Mouse (Mus musculus) brain, embryonic 18.5 days (tissue): ENCODE measurements at regions not wholly inside any gene's neighbourhood (a gene's known extent, or its start where the extent isn't known, plus 50 kb on each side); places are given as distances from the start of the nearest gene placed in this dataset.

Source experiments
- DNase-seq: peaks from one replicate; pipeline ENCODE4 v3.0.0-alpha.2; 2012; ENCODE audit warnings: low read depth, low spot score

GRCm38 (mm10) chr12:77135661-77136060 is 102.3 kb upstream of the Fut8 start:
- DNase-seq: no peak

GRCm38 (mm10) chr12:77135067-77135466 is 102.9 kb upstream of the Fut8 start:
- DNase-seq: no peak

GRCm38 (mm10) chr12:77134306-77135010 is 103.5 kb upstream of the Fut8 start:
- DNase-seq: no peak

- no peak for DNase-seq
Measured at GRCm38 (mm10) chr12:77133465-77134305, 104.2 kb upstream of the Fut8 start.

- DNase-seq: no peak
Measured at GRCm38 (mm10) chr12:77131328-77131727, 106.6 kb upstream of the Fut8 start.

GRCm38 (mm10) chr12:77130526-77130925 is 107.4 kb upstream of the Fut8 start:
- no peak for DNase-seq

- DNase-seq: no peak
Measured at GRCm38 (mm10) chr12:77124267-77124666, 113.7 kb upstream of the Fut8 start.

GRCm38 (mm10) chr12:77113516-77113915 is 124.4 kb upstream of the Fut8 start:
- no peak for DNase-seq

GRCm38 (mm10) chr12:77112133-77112532 is 125.8 kb upstream of the Fut8 start:
- DNase-seq: no peak

GRCm38 (mm10) chr12:77107251-77107650 is 130.7 kb upstream of the Fut8 start:
- no peak for DNase-seq

GRCm38 (mm10) chr12:77105887-77106600 is 131.9 kb upstream of the Fut8 start:
- DNase-seq: no peak

- DNase-seq: no peak
Measured at GRCm38 (mm10) chr12:77100482-77100881, 137.4 kb upstream of the Fut8 start.

- no peak for DNase-seq
Measured at GRCm38 (mm10) chr12:77099521-77099920, 137.5 kb upstream of the Max start.

GRCm38 (mm10) chr12:77098821-77099220 is 136.8 kb upstream of the Max start:
- DNase-seq: no peak

- DNase-seq: no peak
Measured at GRCm38 (mm10) chr12:77097831-77098230, 135.8 kb upstream of the Max start.

- DNase-seq: no peak
Measured at GRCm38 (mm10) chr12:77096461-77096860, 134.5 kb upstream of the Max start.

GRCm38 (mm10) chr12:77094999-77095915 is 133.3 kb upstream of the Max start:
- DNase-seq: no peak

- DNase-seq: no peak
Measured at GRCm38 (mm10) chr12:77094168-77094567, 132.2 kb upstream of the Max start.

GRCm38 (mm10) chr12:77092741-77093140 is 130.7 kb upstream of the Max start:
- DNase-seq: no peak

- DNase-seq: no peak
Measured at GRCm38 (mm10) chr12:77092143-77092542, 130.1 kb upstream of the Max start.

- no peak for DNase-seq
Measured at GRCm38 (mm10) chr12:77091700-77092099, 129.7 kb upstream of the Max start.
